Mouse (Mus musculus) hindbrain, postnatal 0 days (tissue): ENCODE measurements around the gene Stk4. TPM values are rescaled to one million over a fixed set of nuclear protein-coding genes. Genes with fewer than 3 reads are reported as not detected.

Experiments
- ATAC-seq: fragments of 200-750 bp; cut with Nextera tagmentation; 2 replicates; pipeline ENCODE4 v1.8.0; 2017; ENCODE audit warnings: mild to moderate bottlenecking, moderate TSS enrichment, moderate library complexity
- DNase-seq: peaks from one replicate; pipeline ENCODE4 v3.0.0-alpha.2; 2015; ENCODE audit warnings: low spot score
- H3K27ac ChIP-seq: fragments of 300-500 bp; sonication (generic); 2 replicates; pipeline ENCODE4 v1.5.1; 2014; ENCODE audit warnings: mild to moderate bottlenecking
- H3K27me3 ChIP-seq: fragments of 300-500 bp; sonication (generic); 2 replicates; pipeline ENCODE4 v1.6.1; 2014; ENCODE audit warnings: low read length, mixed read lengths; ENCODE audit not compliant: insufficient read depth
- H3K36me3 ChIP-seq: fragments of 300-500 bp; sonication (generic); 2 replicates; pipeline ENCODE4 v1.6.1; 2014; ENCODE audit warnings: low read length, mixed read lengths; ENCODE audit not compliant: insufficient read depth
- H3K4me1 ChIP-seq: fragments of 300-500 bp; sonication (generic); 2 replicates; pipeline ENCODE4 v1.6.1; 2014; ENCODE audit warnings: antibody characterized with exemption, low read length, mixed read lengths; ENCODE audit not compliant: insufficient read depth
- H3K4me2 ChIP-seq: fragments of 300-500 bp; sonication (generic); 2 replicates; pipeline ENCODE4 v1.6.1; 2014; ENCODE audit warnings: low read depth, mild to moderate bottlenecking, low read length, moderate library complexity, mixed read lengths
- H3K4me3 ChIP-seq: fragments of 300-500 bp; sonication (generic); 2 replicates; pipeline ENCODE4 v1.5.1; 2014; ENCODE audit warnings: low read length
- H3K9ac ChIP-seq: fragments of 300-500 bp; sonication (generic); replicated peaks from 2 replicates; pipeline ENCODE4 v1.6.1; 2014; ENCODE audit warnings: mild to moderate bottlenecking, low read length, moderate library complexity, mixed read lengths
- H3K9me3 ChIP-seq: fragments of 300-500 bp; sonication (generic); 2 replicates; pipeline ENCODE4 v1.6.1; 2016; ENCODE audit warnings: low read length, mixed read lengths
- CTCF ChIP-seq: IDR thresholded peaks from 2 replicates; pipeline ENCODE4 v1.5.1; 2016; ENCODE audit warnings: antibody characterized with exemption, control low read depth, low read depth
- WGBS: fragments of 180-500 bp; shearing (Covaris S2); extraction: QIAGEN DNeasy Blood & Tissue Kit; methylation state at CpG from one replicate; pipeline ENCODE4 v1.1.7; 2014; 5-methylcytosine and 5-hydroxymethylcytosine counted together
- polyA plus RNA-seq: library from polyadenylated mRNA; unstranded; fragments of >200 nt; fragmentation: Nextera tagmentation; extraction: Ambion mirVana; gene quantifications from 2 replicates; pipeline ENCODE4 v1.2.1, GENCODE M21; 2015
- total RNA-seq: library from RNA; depleted of rRNA; stranded (reverse); fragments of >200 nt; gene quantifications from 2 replicates; pipeline ENCODE4 v1.2.3, GENCODE M21; 2014

Stk4 gene
- total and polyA plus RNA-seq, 2 experiments from 2014 or later, result 13.1 to 23.9 TPM

GRCm38 (mm10) chr2:164106287-164107035 is 36.3 kb downstream of the Stk4 start:
- no peaks in the 10 kb centered on the region for H3K4me1 ChIP-seq
- H3K27me3 ChIP-seq, result no peaks in the 10 kb centered on the region
- DNase-seq (no peak), ATAC-seq (no peak)
- no peak for TF ChIP-seq CTCF
- no peak overlapping the region for H3K9ac ChIP-seq
- no peaks in the 10 kb centered on the region for H3K9me3 ChIP-seq
- H3K4me2 ChIP-seq, result no peak overlapping the region
- peaks cover 8% of the 10 kb centered on the region; the same call in 1 of the 2 replicates for H3K36me3 ChIP-seq
- no peak overlapping the region for H3K27ac ChIP-seq
- WGBS, result 71% methylated on average over 14 of the region's 14 CpGs
- H3K4me3 ChIP-seq, result no peak overlapping the region

- H3K36me3 ChIP-seq, result peaks cover 8% of the 10 kb centered on the region; the same call in 1 of the 2 replicates
- peak; percentile 51; the same call in 1 of the 2 replicates for ATAC-seq
These were observed 37.2 kb downstream of the Stk4 start for GRCm38 (mm10) chr2:164107125-164107874.

DNA sequence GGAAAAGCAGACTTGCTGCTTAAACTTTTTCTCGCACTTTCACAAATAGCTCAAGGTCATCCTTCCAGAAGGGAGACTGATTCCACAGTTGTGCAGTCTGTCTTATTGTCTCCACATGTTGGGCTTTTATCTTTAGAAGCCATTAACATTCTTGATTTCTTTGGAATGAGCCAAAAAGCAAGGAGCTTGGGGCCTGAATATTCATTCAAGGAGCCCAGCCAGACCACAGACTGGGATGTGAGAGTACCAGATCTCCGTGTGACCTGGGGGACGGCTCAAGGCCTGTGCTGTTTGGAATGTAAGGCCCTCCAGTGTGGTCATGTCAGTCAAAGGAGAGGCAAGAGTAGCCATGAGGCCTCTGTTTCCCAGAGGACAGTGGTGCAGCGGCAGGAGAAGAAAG is 38.4 kb downstream of the Stk4 start:
- WGBS, result 62% methylated on average over 4 of the region's 4 CpGs

More at GRCm38 (mm10) chr2:164107125-164107874, 37.2 kb downstream of the Stk4 start:
- H3K27ac ChIP-seq, result no peak overlapping the region
- H3K4me3 ChIP-seq, result no peak overlapping the region
- H3K4me2 ChIP-seq, result no peak overlapping the region
- H3K27me3 ChIP-seq, result no peaks in the 10 kb centered on the region
- H3K4me1 ChIP-seq, result no peaks in the 10 kb centered on the region
- TF ChIP-seq CTCF, result no peak
- peak; percentile 20 for DNase-seq
- no peaks in the 10 kb centered on the region for H3K9me3 ChIP-seq
- no peak overlapping the region for H3K9ac ChIP-seq
- 58% methylated on average over 16 of the region's 16 CpGs for WGBS

GRCm38 (mm10) chr2:164111546-164111945 is 41.4 kb downstream of the Stk4 start:
- DNase-seq (no peak), ATAC-seq (no peak)
- no peak for TF ChIP-seq CTCF
- H3K27ac ChIP-seq, result no peak overlapping the region
- no peak overlapping the region for H3K9ac ChIP-seq
- H3K27me3 ChIP-seq, result no peaks in the 10 kb centered on the region
- H3K9me3 ChIP-seq, result no peaks in the 10 kb centered on the region
- 89% methylated on average over 8 of the region's 8 CpGs for WGBS
- no peak overlapping the region for H3K4me3 ChIP-seq
- no peak overlapping the region for H3K4me2 ChIP-seq
- H3K36me3 ChIP-seq, result peaks cover 5% of the 10 kb centered on the region; the same call in 1 of the 2 replicates
- H3K4me1 ChIP-seq, result no peaks in the 10 kb centered on the region

More for the DNA sequence above, 38.4 kb downstream of the Stk4 start:
- Histone ChIP-seq H3K9ac (no peak overlapping the region), H3K36me3 (peaks cover 5% of the 10 kb centered on the region; the same call in 1 of the 2 replicates), H3K4me2 (no peak overlapping the region), H3K4me3 (no peak overlapping the region), H3K4me1 (no peaks in the 10 kb centered on the region), H3K27ac (no peak overlapping the region), H3K9me3 (no peaks in the 10 kb centered on the region), H3K27me3 (no peaks in the 10 kb centered on the region)
- no peak for ATAC-seq
- DNase-seq, result no peak
- no peak for TF ChIP-seq CTCF

GRCm38 (mm10) chr2:164114051-164114450 is 43.9 kb downstream of the Stk4 start:
- 92% methylated on average over 6 of the region's 6 CpGs for WGBS
- Histone ChIP-seq H3K27me3 (no peaks in the 10 kb centered on the region), H3K4me2 (no peak overlapping the region)

GRCm38 (mm10) chr2:164115531-164115930 is 45.4 kb downstream of the Stk4 start:
- Histone ChIP-seq H3K27me3 (no peaks in the 10 kb centered on the region), H3K9ac (no peak overlapping the region), H3K4me1 (no peaks in the 10 kb centered on the region), H3K9me3 (no peaks in the 10 kb centered on the region), H3K36me3 (peaks cover 15% of the 10 kb centered on the region), H3K4me2 (no peak overlapping the region), H3K4me3 (no peak overlapping the region), H3K27ac (no peak overlapping the region)
- no peak for TF ChIP-seq CTCF
- ATAC-seq, result no peak
- WGBS, result 87% methylated on average over 10 of the region's 10 CpGs
- no peak for DNase-seq

More at GRCm38 (mm10) chr2:164114051-164114450, 43.9 kb downstream of the Stk4 start:
- H3K9ac ChIP-seq, result no peak overlapping the region
- H3K4me3 ChIP-seq, result no peak overlapping the region
- TF ChIP-seq CTCF, result no peak
- H3K27ac ChIP-seq, result no peak overlapping the region
- ATAC-seq (no peak), DNase-seq (no peak)
- no peaks in the 10 kb centered on the region for H3K4me1 ChIP-seq
- H3K9me3 ChIP-seq, result no peaks in the 10 kb centered on the region
- H3K36me3 ChIP-seq, result peaks cover 5% of the 10 kb centered on the region; the same call in 1 of the 2 replicates
